Mouse (Mus musculus): ENCODE results near the gene Nptn.

Nptn gene

DNA sequence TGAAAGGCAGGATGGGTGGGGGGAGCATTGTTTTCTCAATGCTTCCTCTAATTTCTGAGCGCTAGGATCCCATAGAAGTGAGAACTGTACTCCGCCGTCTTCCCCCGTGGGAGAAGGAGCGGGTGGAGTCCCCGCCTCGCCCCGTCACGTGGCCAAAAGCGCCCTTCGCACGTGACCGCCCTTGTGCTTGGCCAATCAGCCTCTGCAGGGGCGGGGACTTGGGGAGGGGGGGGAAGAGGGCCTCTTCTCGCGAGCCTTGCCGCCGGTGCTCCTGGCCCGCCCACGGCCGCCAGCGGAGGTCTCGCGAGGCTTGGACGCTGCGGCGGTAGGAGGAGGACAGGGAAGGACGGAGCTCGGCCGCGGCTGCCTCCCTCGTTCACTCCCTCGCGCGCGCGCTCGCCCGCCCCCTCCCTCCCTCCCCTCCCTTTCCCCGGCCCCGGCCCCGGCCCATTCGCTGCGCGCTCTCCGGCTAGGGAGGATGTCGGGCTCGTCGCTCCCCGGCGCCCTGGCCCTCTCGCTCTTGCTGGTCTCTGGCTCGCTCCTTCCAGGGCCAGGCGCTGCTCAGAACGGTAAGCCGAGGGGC, at the start of gene Nptn:
Gene Nptn (plus strand): TSS at position 283 of the 583 bp plus-strand sequence.
- DNase-seq (ENCODE audit: low read depth in 2 of 2, low spot score in 2 of 2), result peak; percentile 94 to 95

DNA sequence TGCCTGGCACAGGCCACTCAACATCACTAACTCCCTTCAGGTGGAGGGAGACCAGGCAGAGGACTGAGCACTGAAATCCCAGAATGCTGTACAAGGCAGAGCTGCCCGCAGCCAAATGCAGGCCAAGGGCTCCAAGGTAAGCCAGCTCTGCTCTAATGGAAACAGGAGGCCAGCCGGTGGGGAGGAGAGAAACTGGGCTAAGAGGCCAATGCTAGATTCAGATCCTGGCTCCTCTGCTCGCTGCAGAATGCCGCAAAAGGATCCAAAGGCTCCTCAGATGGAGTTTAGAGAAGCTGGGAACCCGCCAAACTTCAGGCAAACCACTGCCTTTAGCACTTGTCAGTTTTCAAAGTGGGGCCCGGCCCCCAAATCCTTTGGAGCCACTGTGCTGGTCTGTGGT, 48.7 kb upstream of the Nptn start:
- no peak for DNase-seq (ENCODE audit: low read depth in 2 of 2, low spot score in 2 of 2)

- DNase-seq (ENCODE audit: low read depth in 2 of 2, low spot score in 2 of 2), result peak in 1 of 2 experiments; percentile 43
These were observed 47.3 kb upstream of the Nptn start for GRCm38 (mm10) chr9:58534766-58535165.

- DNase-seq (ENCODE audit: low read depth in 2 of 2, low spot score in 2 of 2), result no peak
These were observed 46.4 kb upstream of the Nptn start for GRCm38 (mm10) chr9:58535447-58536134.

- no peak for DNase-seq (ENCODE audit: low read depth in 2 of 2, low spot score in 2 of 2)
These were observed 44.3 kb upstream of the Nptn start for GRCm38 (mm10) chr9:58537774-58538173.

DNA sequence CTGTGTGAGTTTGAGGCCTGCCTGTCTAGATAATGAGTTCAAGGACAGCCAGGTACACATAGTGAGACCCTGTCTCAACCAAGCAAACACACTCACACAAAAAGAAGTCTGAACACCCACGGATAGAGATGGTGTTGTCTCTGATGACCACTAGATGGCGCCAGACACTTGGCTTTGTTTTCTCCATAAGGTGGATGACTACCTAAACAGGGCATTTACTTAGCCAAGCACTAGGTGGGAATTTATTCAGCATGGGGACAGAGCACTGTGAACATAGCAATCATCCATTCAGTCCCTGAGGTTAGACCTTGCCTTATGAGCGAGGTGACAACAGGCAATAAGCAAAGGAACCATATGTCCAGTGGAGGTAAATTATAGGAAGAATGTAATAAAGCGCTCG, 42.2 kb upstream of the Nptn start:
- peak; percentile 28 to 43 for DNase-seq (ENCODE audit: low read depth in 2 of 2, low spot score in 2 of 2)

- DNase-seq (ENCODE audit: low read depth in 2 of 2, low spot score in 2 of 2), result no peak
These were observed 40.1 kb upstream of the Nptn start for GRCm38 (mm10) chr9:58541895-58542338.

DNA sequence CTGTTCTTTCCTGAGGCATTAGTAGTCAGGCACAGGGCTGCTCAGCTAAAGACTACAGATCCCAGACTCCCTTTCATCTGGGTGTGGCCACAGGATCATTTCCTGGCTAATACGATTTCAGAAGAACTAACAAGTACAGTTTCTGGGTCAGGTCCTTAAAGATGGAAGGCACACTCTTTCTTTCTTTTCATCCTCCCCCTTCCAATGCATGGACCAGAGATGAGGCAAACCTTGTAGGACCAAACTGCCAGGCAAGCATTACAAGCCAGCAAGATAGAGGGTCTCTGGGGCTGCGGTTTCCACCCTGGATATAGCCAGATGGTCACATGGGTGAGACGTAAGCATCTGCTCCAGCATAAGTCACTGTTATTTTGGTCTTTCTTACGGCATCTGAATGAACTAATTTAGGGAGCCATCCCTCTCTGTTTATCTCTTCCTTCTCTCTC, 37.1 kb upstream of the Nptn start:
- DNase-seq (ENCODE audit: low read depth in 2 of 2, low spot score in 2 of 2), result no peak

GRCm38 (mm10) chr9:58545428-58545827, 36.6 kb upstream of the Nptn start:
- DNase-seq (ENCODE audit: low read depth in 2 of 2, low spot score in 2 of 2), result no peak

GRCm38 (mm10) chr9:58546630-58547360, 35.2 kb upstream of the Nptn start:
- no peak for DNase-seq (ENCODE audit: low read depth in 2 of 2, low spot score in 2 of 2)

DNA sequence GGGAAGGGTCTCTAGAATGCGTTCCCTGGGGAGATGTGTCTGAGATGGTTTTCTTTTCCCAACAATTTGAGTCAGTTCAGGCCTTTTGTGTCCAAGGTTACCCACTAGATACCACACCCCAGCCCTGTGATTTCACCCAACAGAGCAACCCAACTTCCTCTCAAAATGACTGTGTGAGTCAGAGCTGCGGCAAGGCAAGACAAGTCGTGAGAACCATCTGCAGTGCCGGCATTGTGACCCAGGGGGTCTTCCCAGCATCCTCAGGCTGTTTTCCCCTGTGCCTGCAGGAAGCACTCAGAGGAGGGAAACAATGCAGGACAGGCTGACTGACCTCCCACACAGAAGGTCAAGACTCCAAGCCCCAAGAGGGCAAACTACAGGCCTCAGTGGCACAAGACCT, 33.1 kb upstream of the Nptn start:
- DNase-seq (ENCODE audit: low read depth in 2 of 2, low spot score in 2 of 2), result no peak

DNA sequence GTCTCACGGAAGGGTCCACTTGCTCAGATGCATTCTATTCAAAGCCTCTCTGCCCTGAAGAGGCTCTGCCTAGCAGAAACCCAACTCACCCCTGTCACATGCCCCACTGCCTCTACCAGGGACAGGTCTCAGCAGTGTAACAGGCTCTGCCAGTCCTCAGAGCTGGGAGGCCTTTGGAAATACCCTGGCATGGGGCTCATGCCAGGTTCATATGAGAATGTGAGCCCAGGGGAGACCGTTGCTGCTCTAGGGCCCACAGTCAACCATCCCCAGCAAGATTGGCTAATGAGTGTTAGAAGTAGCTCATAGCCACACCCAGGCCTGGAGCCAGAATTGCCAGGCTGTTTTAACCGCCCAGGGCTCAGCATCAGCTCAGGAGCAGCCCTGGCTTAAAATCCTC, 32.3 kb upstream of the Nptn start:
- no peak for DNase-seq (ENCODE audit: low read depth in 2 of 2, low spot score in 2 of 2)

- no peak for DNase-seq (ENCODE audit: low read depth in 2 of 2, low spot score in 2 of 2)
These were observed 31.1 kb upstream of the Nptn start for GRCm38 (mm10) chr9:58550928-58551327.

GRCm38 (mm10) chr9:58552083-58552482, 30.0 kb upstream of the Nptn start:
- DNase-seq (ENCODE audit: low read depth in 2 of 2, low spot score in 2 of 2), result no peak

DNA sequence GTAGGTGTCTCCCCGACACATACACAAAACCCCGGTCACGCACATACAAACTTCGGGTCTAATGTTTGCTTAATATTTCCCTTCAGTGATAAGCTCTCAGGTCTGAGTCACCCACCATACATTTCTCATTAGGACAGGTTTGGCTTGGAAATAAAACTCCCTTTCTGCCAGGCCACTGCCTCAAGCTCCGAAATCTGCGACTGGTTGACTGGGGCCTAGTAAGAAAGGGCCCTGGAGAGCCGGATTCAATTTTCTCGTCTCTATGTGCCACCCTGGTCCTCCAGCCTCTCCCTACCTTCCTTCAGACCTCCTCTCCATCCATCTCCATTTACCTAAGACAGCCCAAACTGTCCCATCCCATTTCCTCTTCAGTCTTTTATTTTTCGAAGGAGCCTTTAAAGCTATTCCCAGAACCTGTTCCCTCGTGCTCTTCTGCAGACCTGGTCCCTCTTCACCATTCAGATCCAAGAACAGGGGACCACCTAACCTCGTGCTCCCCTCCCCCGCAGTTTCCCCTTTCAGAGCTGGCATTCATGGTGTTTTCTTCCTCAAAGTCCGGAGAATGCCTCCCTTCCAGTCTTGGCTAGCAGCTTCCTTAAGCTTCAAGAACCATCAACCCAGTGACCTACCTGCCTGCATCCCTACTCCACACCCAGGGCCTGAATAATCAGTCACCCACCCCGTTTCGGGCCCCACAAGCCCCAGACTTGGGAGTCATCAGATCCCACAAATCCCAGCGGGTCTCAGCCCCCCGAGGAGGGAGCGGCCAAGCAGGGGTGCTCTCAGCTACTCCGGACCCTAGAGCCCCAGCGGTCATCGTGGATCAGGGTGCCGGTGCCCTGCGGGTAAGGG, 27.8 kb upstream of the Nptn start:
- no peak for DNase-seq (ENCODE audit: low read depth in 2 of 2, low spot score in 2 of 2)

GRCm38 (mm10) chr9:58554908-58555684, 26.9 kb upstream of the Nptn start, which contains the start of gene Cd276:
TSS of gene Cd276 (minus strand) at chr9:58555437.
- DNase-seq (ENCODE audit: low read depth in 2 of 2, low spot score in 2 of 2), result no peak

DNA sequence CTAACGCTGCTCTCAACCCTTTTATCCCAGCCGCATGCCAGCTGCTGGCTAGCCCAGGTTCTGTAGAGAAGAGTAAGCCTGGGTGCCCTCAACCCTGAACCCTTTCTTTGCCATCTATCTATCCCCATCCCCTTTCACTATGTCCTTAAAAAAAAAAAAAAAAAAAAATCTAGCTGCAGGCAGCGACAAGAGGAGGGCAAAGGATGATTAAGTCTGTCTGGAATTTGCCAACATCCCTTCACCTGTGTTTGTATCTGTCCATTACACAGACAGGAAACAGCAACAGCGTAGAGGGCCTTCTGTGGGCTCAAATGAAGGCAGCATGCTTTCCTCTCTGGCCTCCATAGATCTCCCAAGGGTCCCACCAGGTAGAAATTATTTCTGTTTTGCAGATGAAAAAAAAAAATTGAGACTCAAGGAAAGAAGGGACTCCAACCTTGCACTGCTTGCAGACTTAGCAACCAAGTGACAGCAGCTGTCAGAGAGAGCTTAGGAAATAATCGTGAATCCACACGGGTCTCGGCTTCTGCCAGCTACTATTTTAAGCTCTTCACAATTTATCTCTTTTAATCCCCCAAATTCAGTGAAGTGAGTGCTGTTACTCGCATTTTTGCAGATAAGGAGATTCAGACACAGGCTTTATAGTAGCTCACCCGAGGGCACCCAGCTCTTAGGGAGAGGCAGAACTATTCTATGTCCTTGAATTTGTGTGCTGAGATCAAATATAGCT, 26.2 kb upstream of the Nptn start:
- DNase-seq (ENCODE audit: low read depth in 2 of 2, low spot score in 2 of 2), result no peak

DNA sequence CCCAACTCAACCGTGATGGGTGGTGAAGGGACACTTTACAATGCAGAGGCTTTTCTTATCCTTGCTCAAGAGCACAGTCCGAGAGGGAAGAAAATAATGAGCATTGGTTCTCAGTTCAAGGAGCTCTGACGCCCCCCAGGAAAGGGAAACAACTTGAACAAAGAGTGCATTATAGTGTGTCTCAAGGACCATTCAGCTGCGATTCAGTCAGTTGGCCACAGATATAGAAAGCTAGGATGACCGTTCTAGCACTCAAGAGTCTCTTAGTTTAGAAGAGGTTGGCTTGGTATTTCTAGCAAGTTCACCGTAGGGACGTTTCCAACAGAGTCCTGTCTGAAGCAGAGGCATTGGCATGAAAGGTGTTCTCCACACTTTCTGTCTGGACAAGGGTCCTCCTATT, 25.4 kb upstream of the Nptn start:
- no peak for DNase-seq (ENCODE audit: low read depth in 2 of 2, low spot score in 2 of 2)
